Mouse (Mus musculus): ENCODE measurements around the gene Tc2n. TPM values are rescaled to one million over a fixed set of nuclear protein-coding genes. Genes with fewer than 3 reads are reported as not detected.

The Tc2n gene
- 0.14 and 0.25 TPM in 2 replicates for polyA plus RNA-seq (2012; rRNA removed; ENCODE audit: low replicate concordance)

GRCm38 (mm10) chr12:101718054-101718754, at the start of gene Tc2n:
TSS of gene Tc2n (minus strand) at chr12:101718523.

Other genes starting within 250 kb of the Tc2n start
- gene Fbln5, start 100.5 kb upstream of the Tc2n start, polyA plus RNA-seq (2012; rRNA removed; ENCODE audit: low replicate concordance) = 13.7 and 18.6 TPM in 2 replicates
- gene Trip11, start 194.7 kb upstream of the Tc2n start, polyA plus RNA-seq (2012; rRNA removed; ENCODE audit: low replicate concordance) = 0.83 and 1.8 TPM in 2 replicates
- 0.45 and 0.58 TPM in 2 replicates for gene Atxn3, start 239.7 kb upstream of the Tc2n start, polyA plus RNA-seq (2012; rRNA removed; ENCODE audit: low replicate concordance)